Mouse (Mus musculus): ENCODE data around the gene Sumo1. TPM values are rescaled to one million over a fixed set of nuclear protein-coding genes. Genes with fewer than 3 reads are reported as not detected.

Gene Sumo1
- 119 TPM for total RNA-seq (2023)

GRCm38 (mm10) chr1:59670641-59671168 lies at the start of gene Sumo1:
TSS of gene Sumo1 (minus strand) at chr1:59670834.

GRCm38 (mm10) chr1:59684819-59685755 lies 14.5 kb upstream of the Sumo1 start, which contains the start of gene Nop58:
TSS of gene Nop58 (plus strand) at chr1:59684971.

Other genes with a start within 250 kb of the Sumo1 start
- gene Fzd7, start 188.4 kb downstream of the Sumo1 start, total RNA-seq (2023), result 0.47 TPM
- gene Gm973, start 154.6 kb downstream of the Sumo1 start, total RNA-seq (2023), result 8.6 TPM
- gene Nop58, start 14.1 kb upstream of the Sumo1 start, total RNA-seq (2023), result 210 TPM
- 2.8 TPM for gene Bmpr2, start 92.6 kb upstream of the Sumo1 start, total RNA-seq (2023)
- gene Fam117b, start 242.2 kb upstream of the Sumo1 start, total RNA-seq (2023), result 75.9 TPM

Measured in CD4-positive naive resting alpha-beta T cell, adult 76 days (primary cell).